Mouse (Mus musculus): ENCODE results near the gene Platr17.
"Not testable (repeated sequence)": the region's sequence is repeated elsewhere in the genome, so short reads cannot be mapped to it uniquely, and the experiment has no call there.

Gene Platr17
- long read RNA-seq, experiment 1, result 0 reads
- long read RNA-seq, experiment 2, result 0 reads

GRCm38 (mm10) chr17:33904835-33905234, at the start of gene Platr17:
Platr17 (plus strand) TSS chr17:33905135.
- intact Hi-C loops (cut with DNase I), result not testable (repeated sequence)

GRCm38 (mm10) chr17:33857816-33858215, 47.1 kb upstream of the Platr17 start:
- intact Hi-C loops (cut with DNase I), result no loop called here

- intact Hi-C loops (cut with DNase I), result no loop called here
Observed at GRCm38 (mm10) chr17:33865330-33866030, 39.5 kb upstream of the Platr17 start.

- intact Hi-C loops (cut with DNase I), result not testable (repeated sequence)
Observed at GRCm38 (mm10) chr17:33873537-33873936, 31.4 kb upstream of the Platr17 start, which contains the start of gene Gm7029. Gm7029 (plus strand) TSS chr17:33873837.

- intact Hi-C loops (cut with DNase I), result no loop called here
Observed at GRCm38 (mm10) chr17:33874411-33874810, 30.5 kb upstream of the Platr17 start.

GRCm38 (mm10) chr17:33875797-33876196, 29.1 kb upstream of the Platr17 start:
- intact Hi-C loops (cut with DNase I), result not testable (repeated sequence)

GRCm38 (mm10) chr17:33884320-33884719, 20.6 kb upstream of the Platr17 start:
- intact Hi-C loops (cut with DNase I), result not testable (repeated sequence)

- intact Hi-C loops (cut with DNase I), result not testable (repeated sequence)
Observed at GRCm38 (mm10) chr17:33887802-33888201, 17.1 kb upstream of the Platr17 start.

GRCm38 (mm10) chr17:33888230-33888629, 16.7 kb upstream of the Platr17 start:
- intact Hi-C loops (cut with DNase I), result not testable (repeated sequence)

GRCm38 (mm10) chr17:33889941-33890532, 14.9 kb upstream of the Platr17 start:
- intact Hi-C loops (cut with DNase I), result not testable (repeated sequence)

- intact Hi-C loops (cut with DNase I), result no loop called here
Observed at GRCm38 (mm10) chr17:33890533-33891059, 14.3 kb upstream of the Platr17 start, which contains the start of gene Kifc1. Kifc1 (minus strand) TSS chr17:33890661.

GRCm38 (mm10) chr17:33891357-33891756, 13.6 kb upstream of the Platr17 start:
- intact Hi-C loops (cut with DNase I), result no loop called here

- intact Hi-C loops (cut with DNase I), result not testable (repeated sequence)
Observed at GRCm38 (mm10) chr17:33891892-33892291, 13.0 kb upstream of the Platr17 start.

GRCm38 (mm10) chr17:33892429-33892828, 12.5 kb upstream of the Platr17 start:
- intact Hi-C loops (cut with DNase I), result no loop called here

GRCm38 (mm10) chr17:33893011-33893410, 11.9 kb upstream of the Platr17 start:
- intact Hi-C loops (cut with DNase I), result not testable (repeated sequence)

GRCm38 (mm10) chr17:33897114-33897794, 7.7 kb upstream of the Platr17 start:
- intact Hi-C loops (cut with DNase I), result no loop called here

GRCm38 (mm10) chr17:33898193-33898592, 6.7 kb upstream of the Platr17 start:
- intact Hi-C loops (cut with DNase I), result not testable (repeated sequence)

GRCm38 (mm10) chr17:33899642-33900041, 5.3 kb upstream of the Platr17 start:
- intact Hi-C loops (cut with DNase I), result no loop called here

- intact Hi-C loops (cut with DNase I), result no loop called here
Observed at GRCm38 (mm10) chr17:33900281-33900988, 4.5 kb upstream of the Platr17 start.

- intact Hi-C loops (cut with DNase I), result no loop called here
Observed at GRCm38 (mm10) chr17:33900989-33901314, 4.0 kb upstream of the Platr17 start.

GRCm38 (mm10) chr17:33901653-33902052, 3.3 kb upstream of the Platr17 start:
- intact Hi-C loops (cut with DNase I), result no loop called here
